Mouse (Mus musculus) stomach, embryonic 15.5 days (tissue): ENCODE measurements at regions not wholly inside any gene's neighbourhood (a gene's known extent, or its start where the extent isn't known, plus 50 kb on each side); places are given as distances from the start of the nearest gene placed in this dataset.

ENCODE experiments used
- ATAC-seq: fragments of 200-750 bp; cut with Nextera tagmentation; 2 replicates; pipeline ENCODE4 v1.8.0; 2017; ENCODE audit warnings: low read depth, moderate number of reproducible peaks, moderate TSS enrichment; ENCODE audit not compliant: insufficient read depth, low FRiP score
- H3K27ac ChIP-seq: fragments of 300-500 bp; sonication (generic); 2 replicates; pipeline ENCODE4 v1.5.1; 2015; ENCODE audit warnings: mild to moderate bottlenecking, inconsistent platforms
- H3K27me3 ChIP-seq: fragments of 300-500 bp; sonication (generic); replicated peaks from 2 replicates; pipeline ENCODE4 v1.6.1; 2015; ENCODE audit warnings: inconsistent platforms
- H3K36me3 ChIP-seq: fragments of 300-500 bp; sonication (generic); 2 replicates; pipeline ENCODE4 v1.6.1; 2015; ENCODE audit warnings: inconsistent platforms
- H3K4me1 ChIP-seq: fragments of 300-500 bp; sonication (generic); 2 replicates; pipeline ENCODE4 v1.6.1; 2015; ENCODE audit warnings: inconsistent platforms
- H3K4me2 ChIP-seq: fragments of 300-500 bp; sonication (generic); 2 replicates; pipeline ENCODE4 v1.6.1; 2015; ENCODE audit warnings: mild to moderate bottlenecking, inconsistent platforms
- H3K4me3 ChIP-seq: fragments of 300-500 bp; sonication (generic); replicated peaks from 2 replicates; pipeline ENCODE4 v1.5.1; 2015; ENCODE audit warnings: inconsistent platforms
- H3K9ac ChIP-seq: fragments of 300-500 bp; sonication (generic); 2 replicates; pipeline ENCODE4 v1.6.1; 2015; ENCODE audit warnings: inconsistent platforms
- H3K9me3 ChIP-seq: fragments of 300-500 bp; sonication (generic); 2 replicates; pipeline ENCODE4 v1.6.1; 2016; ENCODE audit warnings: inconsistent platforms
- WGBS: fragments of 180-500 bp; shearing (Covaris S2); methylation state at CpG from one replicate; pipeline ENCODE4 v1.1.7; 2015; 5-methylcytosine and 5-hydroxymethylcytosine counted together

DNA sequence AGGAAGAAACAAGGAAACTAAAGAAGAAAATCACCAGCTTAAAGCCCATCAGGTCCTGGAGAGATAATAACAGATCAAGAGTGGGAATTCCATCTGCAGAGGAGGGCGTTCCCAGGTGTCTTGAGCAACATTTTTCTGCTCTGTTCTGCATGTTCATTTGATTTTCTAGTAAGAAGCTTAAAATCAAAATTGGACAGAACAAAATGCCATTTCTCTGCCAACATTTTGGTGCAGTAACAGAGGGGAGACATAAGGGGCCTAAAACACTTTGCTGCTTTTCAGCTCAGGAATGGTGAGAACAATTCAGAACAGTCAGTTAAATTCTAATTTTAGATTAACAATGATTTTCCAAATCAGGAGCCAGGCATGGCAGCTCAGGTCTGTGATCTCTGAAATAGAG, 1056.8 kb downstream of the Slc16a7 start:
- Histone ChIP-seq H3K9ac (no peak overlapping the region), H3K27ac (no peak overlapping the region), H3K36me3 (no peaks in the 10 kb centered on the region), H3K4me1 (no peaks in the 10 kb centered on the region), H3K4me3 (no peak overlapping the region), H3K9me3 (no peaks in the 10 kb centered on the region), H3K4me2 (no peak overlapping the region), H3K27me3 (no peaks in the 10 kb centered on the region)
- no peak for ATAC-seq
- 85% methylated on average over 1 of the region's 1 CpGs for WGBS

GRCm38 (mm10) chr10:124338923-124339322, 1050.3 kb downstream of the Slc16a7 start:
- no peak for ATAC-seq
- no peak overlapping the region for H3K4me2 ChIP-seq
- no peak overlapping the region for H3K27ac ChIP-seq
- H3K27me3 ChIP-seq, result no peaks in the 10 kb centered on the region
- no peak overlapping the region for H3K4me3 ChIP-seq
- H3K36me3 ChIP-seq, result no peaks in the 10 kb centered on the region
- WGBS, result 68% methylated on average over 3 of the region's 3 CpGs
- no peaks in the 10 kb centered on the region for H3K9me3 ChIP-seq
- H3K4me1 ChIP-seq, result no peaks in the 10 kb centered on the region
- H3K9ac ChIP-seq, result no peak overlapping the region

GRCm38 (mm10) chr10:124349300-124349699, 1040.0 kb downstream of the Slc16a7 start:
- no peak overlapping the region; the same call in 1 of the 2 replicates for H3K27ac ChIP-seq
- WGBS, result 24% methylated on average over 2 of the region's 2 CpGs

DNA sequence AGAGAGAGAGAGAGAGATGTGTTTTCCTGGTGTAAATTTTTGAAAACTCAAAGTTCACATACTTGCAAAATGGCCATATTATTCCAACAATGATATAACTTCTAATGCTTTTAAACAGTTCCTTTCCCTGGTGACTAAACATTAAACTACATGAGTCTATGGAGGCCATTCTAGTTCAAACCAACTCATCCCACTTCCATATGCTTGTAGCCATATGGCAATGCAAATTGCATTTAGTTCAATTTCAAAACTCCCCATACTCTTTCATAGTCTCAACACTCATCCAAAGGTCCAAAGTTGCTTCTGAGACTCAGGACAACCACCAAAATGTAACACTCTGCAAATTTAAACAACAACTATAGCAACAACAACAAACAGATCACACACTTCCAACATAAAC, 1026.5 kb downstream of the Slc16a7 start:
- no peaks in the 10 kb centered on the region for H3K4me1 ChIP-seq
- H3K27ac ChIP-seq, result no peak overlapping the region
- no peaks in the 10 kb centered on the region for H3K27me3 ChIP-seq
- no peak overlapping the region for H3K4me3 ChIP-seq
- no peaks in the 10 kb centered on the region for H3K9me3 ChIP-seq
- no peaks in the 10 kb centered on the region for H3K36me3 ChIP-seq
- no peak overlapping the region for H3K4me2 ChIP-seq
- no peak overlapping the region for H3K9ac ChIP-seq
- no peak for ATAC-seq

More at GRCm38 (mm10) chr10:124349300-124349699, 1040.0 kb downstream of the Slc16a7 start:
- no peak overlapping the region for H3K9ac ChIP-seq
- H3K36me3 ChIP-seq, result no peaks in the 10 kb centered on the region
- no peak; the same call in 1 of the 2 replicates for ATAC-seq
- H3K4me1 ChIP-seq, result no peaks in the 10 kb centered on the region
- no peaks in the 10 kb centered on the region for H3K27me3 ChIP-seq
- H3K4me2 ChIP-seq, result no peak overlapping the region
- H3K4me3 ChIP-seq, result no peak overlapping the region
- H3K9me3 ChIP-seq, result no peaks in the 10 kb centered on the region

DNA sequence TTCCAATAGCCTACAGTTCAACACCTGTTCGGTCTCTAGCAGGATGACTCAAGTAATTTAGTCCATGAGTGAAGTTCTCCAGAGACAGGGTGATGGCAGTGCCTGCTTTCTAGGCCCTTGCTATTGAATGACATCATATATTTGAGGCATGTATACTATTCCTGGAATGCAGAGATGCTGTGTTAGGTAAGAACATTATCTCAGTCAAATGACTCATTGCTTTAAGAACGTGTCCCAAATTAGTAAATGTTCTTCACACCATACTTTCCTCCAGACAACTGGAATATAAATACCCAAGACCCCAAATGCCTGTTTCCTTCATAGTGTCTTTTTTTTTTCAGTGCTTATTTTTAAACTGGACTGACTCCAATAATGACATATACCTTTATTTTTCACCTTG, 1018.3 kb downstream of the Slc16a7 start:
- H3K27ac ChIP-seq, result no peak overlapping the region
- H3K27me3 ChIP-seq, result no peaks in the 10 kb centered on the region
- H3K9me3 ChIP-seq, result no peaks in the 10 kb centered on the region
- no peaks in the 10 kb centered on the region for H3K4me1 ChIP-seq
- H3K4me2 ChIP-seq, result no peak overlapping the region
- WGBS, result 67% methylated on average over 2 of the region's 2 CpGs
- no peaks in the 10 kb centered on the region for H3K36me3 ChIP-seq
- ATAC-seq, result no peak
- no peak overlapping the region for H3K4me3 ChIP-seq
- no peak overlapping the region for H3K9ac ChIP-seq

DNA sequence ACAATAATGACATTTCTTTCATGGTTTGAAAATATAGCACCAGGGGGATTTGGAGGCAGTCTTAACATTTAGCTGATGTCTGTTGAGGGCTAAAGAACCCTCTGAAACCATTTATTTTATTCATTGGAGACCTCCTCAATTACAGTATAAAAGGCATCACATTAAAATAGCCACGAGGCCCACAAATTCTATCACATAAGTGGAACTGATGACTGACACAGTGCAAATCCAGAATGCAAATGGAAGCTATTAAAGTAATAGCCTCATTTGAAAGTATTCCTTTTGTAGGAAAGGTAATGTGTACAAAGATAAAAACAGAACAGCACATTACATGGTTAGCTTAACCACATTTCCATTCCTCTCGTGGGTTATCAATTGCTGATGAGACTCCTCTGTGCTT, 986.6 kb downstream of the Slc16a7 start:
- H3K9ac ChIP-seq, result no peak overlapping the region
- H3K4me1 ChIP-seq, result no peaks in the 10 kb centered on the region
- H3K27me3 ChIP-seq, result no peaks in the 10 kb centered on the region
- H3K4me2 ChIP-seq, result no peak overlapping the region
- H3K4me3 ChIP-seq, result no peak overlapping the region
- no peak for ATAC-seq
- no peaks in the 10 kb centered on the region for H3K9me3 ChIP-seq
- H3K36me3 ChIP-seq, result no peaks in the 10 kb centered on the region
- 77% methylated on average over 2 of the region's 2 CpGs for WGBS
- H3K27ac ChIP-seq, result no peak overlapping the region

GRCm38 (mm10) chr10:124409633-124410032, 979.6 kb downstream of the Slc16a7 start:
- no peaks in the 10 kb centered on the region for H3K36me3 ChIP-seq

DNA sequence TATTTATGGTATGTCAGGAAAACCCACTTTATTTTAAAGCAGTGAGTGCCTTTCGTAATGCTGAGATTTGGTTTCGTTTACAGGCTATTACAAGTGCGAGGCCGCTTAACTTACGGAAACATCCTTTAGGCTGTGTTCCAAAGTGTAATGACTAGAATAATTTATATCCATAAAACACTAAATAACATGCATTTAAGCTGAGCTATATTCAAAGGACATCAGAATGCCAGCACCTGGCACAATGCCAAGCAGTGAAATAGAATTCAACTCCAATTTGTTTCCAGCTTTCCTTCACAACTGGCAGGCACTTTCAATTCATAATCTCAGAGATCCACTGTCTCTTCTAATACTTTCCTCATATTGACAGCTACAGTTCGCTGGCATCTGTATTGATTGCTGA, 972.7 kb downstream of the Slc16a7 start:
- Histone ChIP-seq H3K27ac (no peak overlapping the region), H3K9ac (no peak overlapping the region), H3K27me3 (no peaks in the 10 kb centered on the region), H3K4me1 (no peaks in the 10 kb centered on the region), H3K4me2 (no peak overlapping the region), H3K36me3 (no peaks in the 10 kb centered on the region), H3K4me3 (no peak overlapping the region), H3K9me3 (no peaks in the 10 kb centered on the region)
- ATAC-seq, result no peak
- 51% methylated on average over 6 of the region's 6 CpGs for WGBS

More at GRCm38 (mm10) chr10:124409633-124410032, 979.6 kb downstream of the Slc16a7 start:
- H3K27ac ChIP-seq, result no peak overlapping the region
- ATAC-seq, result no peak
- H3K9ac ChIP-seq, result no peak overlapping the region
- no peaks in the 10 kb centered on the region for H3K4me1 ChIP-seq
- no peaks in the 10 kb centered on the region for H3K9me3 ChIP-seq
- WGBS, result 82% methylated on average over 2 of the region's 2 CpGs
- H3K4me2 ChIP-seq, result no peak overlapping the region
- H3K27me3 ChIP-seq, result no peaks in the 10 kb centered on the region
- H3K4me3 ChIP-seq, result no peak overlapping the region

DNA sequence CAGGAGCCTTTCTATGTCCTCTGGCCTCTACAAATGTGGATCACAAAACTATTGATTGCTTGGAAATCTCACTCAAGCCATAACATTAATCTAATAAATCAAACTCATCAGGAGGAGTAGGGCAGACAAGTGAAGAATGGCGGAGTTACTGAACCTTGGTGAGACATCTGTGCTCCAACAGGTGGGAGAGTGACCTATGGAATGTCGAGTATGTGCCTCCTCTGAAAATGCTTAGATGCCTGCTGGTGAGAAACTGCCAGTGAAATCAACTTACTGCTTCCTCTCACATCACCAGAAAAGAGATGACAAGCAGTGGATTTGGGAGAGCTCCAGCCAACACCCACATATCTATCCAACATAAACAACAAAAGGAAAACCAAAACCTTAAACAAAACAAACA, 965.8 kb downstream of the Slc16a7 start:
- no peak overlapping the region for H3K27ac ChIP-seq
- no peak overlapping the region for H3K9ac ChIP-seq
- no peaks in the 10 kb centered on the region for H3K27me3 ChIP-seq
- no peak overlapping the region for H3K4me2 ChIP-seq
- no peak for ATAC-seq
- 30% methylated on average over 2 of the region's 2 CpGs for WGBS
- no peaks in the 10 kb centered on the region for H3K4me1 ChIP-seq
- no peak overlapping the region for H3K4me3 ChIP-seq
- H3K9me3 ChIP-seq, result no peaks in the 10 kb centered on the region
- H3K36me3 ChIP-seq, result no peaks in the 10 kb centered on the region
